Mouse (Mus musculus) MEL (cell line): ENCODE data around the gene Med13l. TPM values are rescaled to one million over a fixed set of nuclear protein-coding genes. Genes with fewer than 3 reads are reported as not detected.

Experiments used
- DNase-seq: peaks from one replicate; pipeline ENCODE4 v3.0.0; 2011; ENCODE audit warnings: low read depth, low spot score
- H3K27ac ChIP-seq: 2 replicates; pipeline ENCODE4 v1.5.1; 2012; ENCODE audit warnings: low read depth, mild to moderate bottlenecking, control low read depth, low read length, moderate library complexity; ENCODE audit not compliant: control insufficient read depth
- H3K27me3 ChIP-seq, 2 experiments: fragments of 150-350 bp in 1 of 2; sonication (generic) in 1 of 2; 2 replicates each; pipeline ENCODE4 v1.6.1; 2012; ENCODE audit warnings: low read length in 2 of 2, mild to moderate bottlenecking in 2 of 2, improper control_type of control experiment in 1 of 2, moderate library complexity in 1 of 2; ENCODE audit not compliant: insufficient read depth in 2 of 2, control insufficient read depth in 1 of 2
- H3K36me3 ChIP-seq, 2 experiments: 2 replicates each; pipeline ENCODE4 v1.6.1; 2012 to 2014; ENCODE audit warnings: low read length in 2 of 2, improper control_type of control experiment in 1 of 2, inconsistent platforms in 1 of 2, mild to moderate bottlenecking in 1 of 2; ENCODE audit not compliant: insufficient read depth in 2 of 2, control insufficient read depth in 1 of 2
- H3K4me1 ChIP-seq, 2 experiments: fragments of 150-350 bp in 1 of 2; sonication (generic) in 1 of 2; 2 replicates each; pipeline ENCODE4 v1.6.1; 2012; ENCODE audit warnings: low read length in 2 of 2, improper control_type of control experiment in 1 of 2, mild to moderate bottlenecking in 1 of 2; ENCODE audit not compliant: insufficient read depth in 2 of 2, control insufficient read depth in 1 of 2
- H3K4me3 ChIP-seq, 2 experiments: fragments of 150-350 bp in 1 of 2; sonication (generic) in 1 of 2; 2 replicates each; pipeline ENCODE4 v1.5.1; 2012; ENCODE audit warnings: low read depth in 2 of 2, low read length in 2 of 2, mild to moderate bottlenecking in 2 of 2, moderate library complexity in 2 of 2, control low read depth in 1 of 2, improper control_type of control experiment in 1 of 2; ENCODE audit not compliant: control insufficient read depth in 1 of 2, insufficient read depth in 1 of 2
- H3K79me2 ChIP-seq: 2 replicates; pipeline ENCODE4 v1.6.1; 2012; ENCODE audit warnings: mild to moderate bottlenecking, low read length, moderate library complexity; ENCODE audit not compliant: control insufficient read depth, poor library complexity, insufficient read depth
- H3K9ac ChIP-seq: 2 replicates; pipeline ENCODE4 v1.6.1; 2012; ENCODE audit warnings: low read depth, mild to moderate bottlenecking, control low read depth, low read length, moderate library complexity; ENCODE audit not compliant: control insufficient read depth, poor library complexity, severe bottlenecking
- H3K9me3 ChIP-seq: fragments of 150-350 bp; sonication (generic); replicated peaks from 2 replicates; pipeline ENCODE4 v1.6.1; 2012; ENCODE audit warnings: mild to moderate bottlenecking, low read length, improper control_type of control experiment, moderate library complexity; ENCODE audit not compliant: insufficient read depth
- E2F4 ChIP-seq: IDR thresholded peaks from 2 replicates; pipeline ENCODE4 v1.6.1; 2011; ENCODE audit warnings: low read depth, low read length, improper control_type of control experiment, borderline replicate concordance
- EP300 ChIP-seq, 2 experiments: IDR thresholded peaks; 2 replicates each; pipeline ENCODE4 v1.6.1; 2011; ENCODE audit warnings: improper control_type of control experiment in 2 of 2, low read length in 2 of 2, low read depth in 1 of 2, mild to moderate bottlenecking in 1 of 2
- GABPA ChIP-seq: IDR thresholded peaks from 2 replicates; pipeline ENCODE4 v1.6.1; 2012; ENCODE audit warnings: low read depth, mild to moderate bottlenecking, inconsistent platforms, low read length, improper control_type of control experiment, moderate library complexity
- HCFC1 ChIP-seq: IDR thresholded peaks from 2 replicates; pipeline ENCODE4 v1.6.1; 2012; ENCODE audit warnings: low read depth, mild to moderate bottlenecking, inconsistent platforms, low read length, improper control_type of control experiment, moderate library complexity
- KAT2A ChIP-seq: conservative IDR thresholded peaks from 2 replicates; pipeline ENCODE4 v1.6.1; 2012; ENCODE audit warnings: low read depth, low read length, improper control_type of control experiment, inconsistent platforms
- MAFK ChIP-seq: IDR thresholded peaks from 2 replicates; pipeline ENCODE4 v1.6.1; 2011; ENCODE audit warnings: low read depth, mild to moderate bottlenecking, low read length, improper control_type of control experiment, borderline replicate concordance
- MAX ChIP-seq: IDR thresholded peaks from 2 replicates; pipeline ENCODE4 v1.6.1; 2011; ENCODE audit warnings: low read length, improper control_type of control experiment
- MAZ ChIP-seq: IDR thresholded peaks from 2 replicates; pipeline ENCODE4 v1.6.1; 2012; ENCODE audit warnings: low read depth, mild to moderate bottlenecking, inconsistent platforms, low read length, improper control_type of control experiment
- MEF2A ChIP-seq: IDR thresholded peaks from 2 replicates; pipeline ENCODE4 v1.6.1; 2014; ENCODE audit warnings: low read depth, mild to moderate bottlenecking, inconsistent platforms, low read length, improper control_type of control experiment; ENCODE audit not compliant: poor library complexity, insufficient replicate concordance, severe bottlenecking; ENCODE audit errors: extremely low read depth
- MYC ChIP-seq: IDR thresholded peaks from 2 replicates; pipeline ENCODE4 v1.6.1; 2011; ENCODE audit warnings: low read depth, mild to moderate bottlenecking, low read length, improper control_type of control experiment, moderate library complexity
- NELFE ChIP-seq: IDR thresholded peaks from 2 replicates; pipeline ENCODE4 v1.6.1; 2011; ENCODE audit warnings: low read depth, low read length, improper control_type of control experiment
- NRF1 ChIP-seq: IDR thresholded peaks from 2 replicates; pipeline ENCODE4 v1.6.1; 2014; ENCODE audit warnings: low read depth, mild to moderate bottlenecking, inconsistent platforms, low read length, improper control_type of control experiment, moderate library complexity; ENCODE audit not compliant: poor library complexity, insufficient read depth, severe bottlenecking
- POLR2A ChIP-seq, 2 experiments: IDR thresholded peaks; 2 replicates each; pipeline ENCODE4 v1.6.1; 2011 to 2012; ENCODE audit warnings: low read length in 2 of 2, mild to moderate bottlenecking in 2 of 2, control low read depth in 1 of 2, improper control_type of control experiment in 1 of 2, low read depth in 1 of 2, moderate library complexity in 1 of 2; ENCODE audit not compliant: control insufficient read depth in 1 of 2, insufficient read depth in 1 of 2, poor library complexity in 1 of 2
- POLR2AphosphoS2 ChIP-seq: IDR thresholded peaks from 2 replicates; pipeline ENCODE4 v1.6.1; 2011; ENCODE audit warnings: low read length, improper control_type of control experiment
- POLR2AphosphoS5 ChIP-seq: IDR thresholded peaks from 2 replicates; pipeline ENCODE4 v1.6.1; 2012; ENCODE audit warnings: low read depth, borderline replicate concordance, mild to moderate bottlenecking, inconsistent platforms, low read length, moderate library complexity, mixed read lengths
- RAD21 ChIP-seq: IDR thresholded peaks from 2 replicates; pipeline ENCODE4 v1.6.1; 2011; ENCODE audit warnings: mild to moderate bottlenecking, low read depth, low read length, improper control_type of control experiment
- RCOR1 ChIP-seq: IDR thresholded peaks from 2 replicates; pipeline ENCODE4 v1.6.1; 2012; ENCODE audit warnings: low read depth, mild to moderate bottlenecking, inconsistent platforms, low read length, improper control_type of control experiment
- SIN3A ChIP-seq: IDR thresholded peaks from 2 replicates; pipeline ENCODE4 v1.6.1; 2012; ENCODE audit warnings: low read length, improper control_type of control experiment, inconsistent platforms
- SMC3 ChIP-seq: IDR thresholded peaks from 2 replicates; pipeline ENCODE4 v1.6.1; 2011; ENCODE audit warnings: low read depth, low read length, improper control_type of control experiment
- USF1 ChIP-seq: IDR thresholded peaks from 2 replicates; pipeline ENCODE4 v1.6.1; 2014; ENCODE audit warnings: low read depth, mild to moderate bottlenecking, inconsistent platforms, low read length, improper control_type of control experiment, moderate library complexity
- USF2 ChIP-seq, 2 experiments: IDR thresholded peaks; 2 replicates each; pipeline ENCODE4 v1.6.1; 2011 to 2012; ENCODE audit warnings: improper control_type of control experiment in 2 of 2, low read length in 2 of 2, borderline replicate concordance in 1 of 2, inconsistent platforms in 1 of 2, low read depth in 1 of 2, mild to moderate bottlenecking in 1 of 2; ENCODE audit not compliant: insufficient read depth in 1 of 2
- ZC3H11A ChIP-seq: IDR thresholded peaks from 2 replicates; pipeline ENCODE4 v1.6.1; 2012; ENCODE audit warnings: low read depth, mild to moderate bottlenecking, inconsistent platforms, low read length, improper control_type of control experiment
- ZKSCAN1 ChIP-seq: IDR thresholded peaks from 2 replicates; pipeline ENCODE4 v1.6.1; 2012; ENCODE audit warnings: low read depth, mild to moderate bottlenecking, inconsistent platforms, low read length, improper control_type of control experiment, moderate library complexity
- polyA plus RNA-seq, 2 experiments: library from polyadenylated mRNA; stranded (reverse) in 1 of 2; unstranded in 1 of 2; fragments of >175 nt in 1 of 2; fragments of >200 nt in 1 of 2; gene quantifications; 2 replicates each; pipeline versions ENCODE4 v1.2.1 to v1.2.4; 2012; ENCODE audit warnings: low replicate concordance in 2 of 2, low read depth in 1 of 2; ENCODE audit not compliant: insufficient read length in 2 of 2, insufficient read depth in 1 of 2, missing spikeins in 1 of 2
- total RNA-seq: library from RNA; depleted of rRNA; stranded (reverse); fragments of 300-350 nt; gene quantifications from 2 replicates; pipeline ENCODE4 v1.2.3, GENCODE M21; 2012

Med13l gene
- total and polyA plus RNA-seq, 3 experiments: 13.4 to 16.1 TPM; not detected in 1

GRCm38 (mm10) chr5:118644511-118644910 lies 84.0 kb downstream of the Med13l start:
- no peak overlapping the region for H3K9ac ChIP-seq
- peaks cover 36% of the 10 kb centered on the region for H3K79me2 ChIP-seq
- TF ChIP-seq MAX (no peak), POLR2AphosphoS5 (no peak), POLR2A (IDR thresholded peaks at IDR 0.05; ENCODE audit: control insufficient read depth in 1 of 2, insufficient read depth in 1 of 2, low read depth in 1 of 2, low read length in 2 of 2, poor library complexity in 1 of 2) (no peak), ZC3H11A (no peak), MEF2A (no peak), MAFK (no peak), ZKSCAN1 (no peak), USF1 (no peak), KAT2A (no peak), USF2 (IDR thresholded peaks at IDR 0.05; ENCODE audit: borderline replicate concordance in 1 of 2, insufficient read depth in 1 of 2, low read depth in 1 of 2, low read length in 2 of 2) (no peak), SMC3 (no peak), POLR2AphosphoS2 (no peak), NRF1 (no peak), RAD21 (no peak)
- DNase-seq: no peak
- no peak overlapping the region for H3K27ac ChIP-seq
- H3K36me3 ChIP-seq: peaks cover 0 to 32% of the 10 kb centered on the region in 2 experiments; a peak in 2 of 4 replicates
- H3K4me1 ChIP-seq: peaks cover 21 to 30% of the 10 kb centered on the region in 2 experiments
- H3K27me3 ChIP-seq: no peaks in the 10 kb centered on the region
- H3K9me3 ChIP-seq: no peaks in the 10 kb centered on the region
- H3K4me3 ChIP-seq: no peak overlapping the region

GRCm38 (mm10) chr5:118645196-118645805 lies 84.8 kb downstream of the Med13l start:
- H3K36me3 ChIP-seq: peaks cover 0 to 30% of the 10 kb centered on the region in 2 experiments; a peak in 2 of 4 replicates
- peaks cover 19 to 32% of the 10 kb centered on the region in 2 experiments for H3K4me1 ChIP-seq
- no peak for DNase-seq
- H3K9ac ChIP-seq: no peak overlapping the region
- TF ChIP-seq SIN3A (no peak), MAZ (no peak), MYC (no peak), POLR2AphosphoS5 (no peak), USF1 (no peak), HCFC1 (no peak), MEF2A (no peak), E2F4 (no peak), NELFE (no peak), EP300 (IDR thresholded peaks at IDR 0.05; ENCODE audit: low read depth in 1 of 2, low read length in 2 of 2) (no peak), GABPA (no peak), ZC3H11A (no peak), USF2 (IDR thresholded peaks at IDR 0.05; ENCODE audit: borderline replicate concordance in 1 of 2, insufficient read depth in 1 of 2, low read depth in 1 of 2, low read length in 2 of 2) (no peak), RCOR1 (no peak), RAD21 (no peak), MAFK (no peak), POLR2A (IDR thresholded peaks at IDR 0.05; ENCODE audit: control insufficient read depth in 1 of 2, insufficient read depth in 1 of 2, low read depth in 1 of 2, low read length in 2 of 2, poor library complexity in 1 of 2) (no peak)
- H3K27me3 ChIP-seq: no peaks in the 10 kb centered on the region
- no peak overlapping the region for H3K27ac ChIP-seq
- H3K9me3 ChIP-seq: no peaks in the 10 kb centered on the region
- H3K4me3 ChIP-seq: no peak overlapping the region
- peaks cover 31% of the 10 kb centered on the region for H3K79me2 ChIP-seq
